Mouse (Mus musculus) MEL (cell line): Measurements from ENCODE around the gene Itln1. TPM values are rescaled to one million over a fixed set of nuclear protein-coding genes. Genes with fewer than 3 reads are reported as not detected.

ENCODE experiments used
- DNase-seq: peaks from one replicate; pipeline ENCODE4 v3.0.0; 2011; ENCODE audit warnings: low read depth, low spot score
- H3K27ac ChIP-seq: 2 replicates; pipeline ENCODE4 v1.5.1; 2012; ENCODE audit warnings: low read depth, mild to moderate bottlenecking, control low read depth, low read length, moderate library complexity; ENCODE audit not compliant: control insufficient read depth
- H3K27me3 ChIP-seq, 2 experiments: fragments of 150-350 bp in 1 of 2; sonication (generic) in 1 of 2; 2 replicates each; pipeline ENCODE4 v1.6.1; 2012; ENCODE audit warnings: low read length in 2 of 2, mild to moderate bottlenecking in 2 of 2, improper control_type of control experiment in 1 of 2, moderate library complexity in 1 of 2; ENCODE audit not compliant: insufficient read depth in 2 of 2, control insufficient read depth in 1 of 2
- H3K36me3 ChIP-seq, 2 experiments: 2 replicates each; pipeline ENCODE4 v1.6.1; 2012 to 2014; ENCODE audit warnings: low read length in 2 of 2, improper control_type of control experiment in 1 of 2, inconsistent platforms in 1 of 2, mild to moderate bottlenecking in 1 of 2; ENCODE audit not compliant: insufficient read depth in 2 of 2, control insufficient read depth in 1 of 2
- H3K4me1 ChIP-seq, 2 experiments: fragments of 150-350 bp in 1 of 2; sonication (generic) in 1 of 2; 2 replicates each; pipeline ENCODE4 v1.6.1; 2012; ENCODE audit warnings: low read length in 2 of 2, improper control_type of control experiment in 1 of 2, mild to moderate bottlenecking in 1 of 2; ENCODE audit not compliant: insufficient read depth in 2 of 2, control insufficient read depth in 1 of 2
- H3K4me3 ChIP-seq, 2 experiments: fragments of 150-350 bp in 1 of 2; sonication (generic) in 1 of 2; 2 replicates each; pipeline ENCODE4 v1.5.1; 2012; ENCODE audit warnings: low read depth in 2 of 2, low read length in 2 of 2, mild to moderate bottlenecking in 2 of 2, moderate library complexity in 2 of 2, control low read depth in 1 of 2, improper control_type of control experiment in 1 of 2; ENCODE audit not compliant: control insufficient read depth in 1 of 2, insufficient read depth in 1 of 2
- H3K79me2 ChIP-seq: 2 replicates; pipeline ENCODE4 v1.6.1; 2012; ENCODE audit warnings: mild to moderate bottlenecking, low read length, moderate library complexity; ENCODE audit not compliant: control insufficient read depth, poor library complexity, insufficient read depth
- H3K9ac ChIP-seq: 2 replicates; pipeline ENCODE4 v1.6.1; 2012; ENCODE audit warnings: low read depth, mild to moderate bottlenecking, control low read depth, low read length, moderate library complexity; ENCODE audit not compliant: control insufficient read depth, poor library complexity, severe bottlenecking
- H3K9me3 ChIP-seq: fragments of 150-350 bp; sonication (generic); replicated peaks from 2 replicates; pipeline ENCODE4 v1.6.1; 2012; ENCODE audit warnings: mild to moderate bottlenecking, low read length, improper control_type of control experiment, moderate library complexity; ENCODE audit not compliant: insufficient read depth
- CHD1 ChIP-seq: IDR thresholded peaks from 2 replicates; pipeline ENCODE4 v1.6.1; 2012; ENCODE audit warnings: low read depth, mild to moderate bottlenecking, inconsistent platforms, low read length, improper control_type of control experiment
- CHD2 ChIP-seq: IDR thresholded peaks from 2 replicates; pipeline ENCODE4 v1.6.1; 2011; ENCODE audit warnings: low read length, improper control_type of control experiment
- GATA1 ChIP-seq: IDR thresholded peaks from 2 replicates; pipeline ENCODE4 v1.6.1; 2011; ENCODE audit warnings: low read depth, low read length, improper control_type of control experiment
- HCFC1 ChIP-seq: IDR thresholded peaks from 2 replicates; pipeline ENCODE4 v1.6.1; 2012; ENCODE audit warnings: low read depth, mild to moderate bottlenecking, inconsistent platforms, low read length, improper control_type of control experiment, moderate library complexity
- JUND ChIP-seq: IDR thresholded peaks from 2 replicates; pipeline ENCODE4 v1.6.1; 2011; ENCODE audit warnings: low read depth, mild to moderate bottlenecking, improper control_type of control experiment, low read length
- KAT2A ChIP-seq: conservative IDR thresholded peaks from 2 replicates; pipeline ENCODE4 v1.6.1; 2012; ENCODE audit warnings: low read depth, low read length, improper control_type of control experiment, inconsistent platforms
- MYC ChIP-seq: IDR thresholded peaks from 2 replicates; pipeline ENCODE4 v1.6.1; 2011; ENCODE audit warnings: low read depth, mild to moderate bottlenecking, low read length, improper control_type of control experiment, moderate library complexity
- NELFE ChIP-seq: IDR thresholded peaks from 2 replicates; pipeline ENCODE4 v1.6.1; 2011; ENCODE audit warnings: low read depth, low read length, improper control_type of control experiment
- NRF1 ChIP-seq: IDR thresholded peaks from 2 replicates; pipeline ENCODE4 v1.6.1; 2014; ENCODE audit warnings: low read depth, mild to moderate bottlenecking, inconsistent platforms, low read length, improper control_type of control experiment, moderate library complexity; ENCODE audit not compliant: poor library complexity, insufficient read depth, severe bottlenecking
- POLR2A ChIP-seq, 2 experiments: IDR thresholded peaks; 2 replicates each; pipeline ENCODE4 v1.6.1; 2011 to 2012; ENCODE audit warnings: low read length in 2 of 2, mild to moderate bottlenecking in 2 of 2, control low read depth in 1 of 2, improper control_type of control experiment in 1 of 2, low read depth in 1 of 2, moderate library complexity in 1 of 2; ENCODE audit not compliant: control insufficient read depth in 1 of 2, insufficient read depth in 1 of 2, poor library complexity in 1 of 2
- POLR2AphosphoS5 ChIP-seq: IDR thresholded peaks from 2 replicates; pipeline ENCODE4 v1.6.1; 2012; ENCODE audit warnings: low read depth, borderline replicate concordance, mild to moderate bottlenecking, inconsistent platforms, low read length, moderate library complexity, mixed read lengths
- RAD21 ChIP-seq: IDR thresholded peaks from 2 replicates; pipeline ENCODE4 v1.6.1; 2011; ENCODE audit warnings: mild to moderate bottlenecking, low read depth, low read length, improper control_type of control experiment
- RCOR1 ChIP-seq: IDR thresholded peaks from 2 replicates; pipeline ENCODE4 v1.6.1; 2012; ENCODE audit warnings: low read depth, mild to moderate bottlenecking, inconsistent platforms, low read length, improper control_type of control experiment
- SIN3A ChIP-seq: IDR thresholded peaks from 2 replicates; pipeline ENCODE4 v1.6.1; 2012; ENCODE audit warnings: low read length, improper control_type of control experiment, inconsistent platforms
- TAL1 ChIP-seq: IDR thresholded peaks from 2 replicates; pipeline ENCODE4 v1.6.1; 2012; ENCODE audit warnings: mild to moderate bottlenecking, inconsistent platforms, low read length, moderate library complexity, mixed read lengths
- UBTF ChIP-seq: IDR thresholded peaks from 2 replicates; pipeline ENCODE4 v1.6.1; 2012; ENCODE audit warnings: low read depth, mild to moderate bottlenecking, inconsistent platforms, low read length, improper control_type of control experiment, moderate library complexity, borderline replicate concordance; ENCODE audit not compliant: insufficient read depth
- USF1 ChIP-seq: IDR thresholded peaks from 2 replicates; pipeline ENCODE4 v1.6.1; 2014; ENCODE audit warnings: low read depth, mild to moderate bottlenecking, inconsistent platforms, low read length, improper control_type of control experiment, moderate library complexity
- USF2 ChIP-seq, 2 experiments: IDR thresholded peaks; 2 replicates each; pipeline ENCODE4 v1.6.1; 2011 to 2012; ENCODE audit warnings: improper control_type of control experiment in 2 of 2, low read length in 2 of 2, borderline replicate concordance in 1 of 2, inconsistent platforms in 1 of 2, low read depth in 1 of 2, mild to moderate bottlenecking in 1 of 2; ENCODE audit not compliant: insufficient read depth in 1 of 2
- ZKSCAN1 ChIP-seq: IDR thresholded peaks from 2 replicates; pipeline ENCODE4 v1.6.1; 2012; ENCODE audit warnings: low read depth, mild to moderate bottlenecking, inconsistent platforms, low read length, improper control_type of control experiment, moderate library complexity
- ZNF384 ChIP-seq: IDR thresholded peaks from 2 replicates; pipeline ENCODE4 v1.6.1; 2012; ENCODE audit warnings: low read depth, mild to moderate bottlenecking, inconsistent platforms, low read length, improper control_type of control experiment
- polyA plus RNA-seq, 2 experiments: library from polyadenylated mRNA; stranded (reverse) in 1 of 2; unstranded in 1 of 2; fragments of >175 nt in 1 of 2; fragments of >200 nt in 1 of 2; gene quantifications; 2 replicates each; pipeline versions ENCODE4 v1.2.1 to v1.2.4; 2012; ENCODE audit warnings: low replicate concordance in 2 of 2, low read depth in 1 of 2; ENCODE audit not compliant: insufficient read length in 2 of 2, insufficient read depth in 1 of 2, missing spikeins in 1 of 2
- total RNA-seq: library from RNA; depleted of rRNA; stranded (reverse); fragments of 300-350 nt; gene quantifications from 2 replicates; pipeline ENCODE4 v1.2.3, GENCODE M21; 2012

Gene Itln1
- total and polyA plus RNA-seq, 3 experiments, result not detected

GRCm38 (mm10) chr1:171564247-171564646 lies 29.2 kb upstream of the Itln1 start (continued):
- TF ChIP-seq UBTF (no peak), NRF1 (no peak)

DNA sequence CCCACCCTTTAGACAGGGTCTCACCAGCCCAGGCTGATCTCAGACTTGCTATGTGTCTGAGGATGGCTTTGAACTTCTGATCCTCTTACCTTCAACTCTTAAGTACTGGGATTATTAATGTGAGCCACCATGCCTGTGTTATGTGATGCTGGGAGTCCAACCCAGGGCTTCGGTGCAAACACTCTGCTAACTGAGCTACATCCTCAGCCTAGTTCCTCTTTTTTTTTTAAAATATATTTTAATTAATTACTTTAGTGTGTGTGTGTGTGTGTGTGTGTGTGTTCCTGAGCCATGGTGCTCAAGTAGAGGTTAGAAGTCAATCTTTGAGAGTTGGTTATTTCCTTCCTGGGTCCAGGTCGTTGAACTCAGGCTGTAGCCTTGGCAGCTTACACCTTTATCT lies 27.9 kb upstream of the Itln1 start:
- TF ChIP-seq USF1 (0 out of 2 replicates have a peak, but pooled peaks have one; percentile 15), JUND (no peak), MYC (no peak), POLR2A (IDR thresholded peaks at IDR 0.05; ENCODE audit: control insufficient read depth in 1 of 2, insufficient read depth in 1 of 2, low read depth in 1 of 2, low read length in 2 of 2, poor library complexity in 1 of 2) (no peak), GATA1 (no peak), ZNF384 (peak; percentile 62; the same call in 1 of the 2 replicates), CHD2 (no peak), RCOR1 (no peak), RAD21 (no peak), KAT2A (no peak), ZKSCAN1 (no peak)
- TF ChIP-seq, all 39 proteins: peak for 2
- no peaks in the 10 kb centered on the region for H3K36me3 ChIP-seq
- DNase-seq, result peak; percentile 46
- H3K79me2 ChIP-seq, result no peaks in the 10 kb centered on the region
- H3K4me3 ChIP-seq, result no peak overlapping the region
- H3K27ac ChIP-seq, result no peak overlapping the region
- no peaks in the 10 kb centered on the region for H3K4me1 ChIP-seq
- no peaks in the 10 kb centered on the region for H3K27me3 ChIP-seq
- H3K9me3 ChIP-seq, result no peaks in the 10 kb centered on the region
- H3K9ac ChIP-seq, result no peak overlapping the region

DNA sequence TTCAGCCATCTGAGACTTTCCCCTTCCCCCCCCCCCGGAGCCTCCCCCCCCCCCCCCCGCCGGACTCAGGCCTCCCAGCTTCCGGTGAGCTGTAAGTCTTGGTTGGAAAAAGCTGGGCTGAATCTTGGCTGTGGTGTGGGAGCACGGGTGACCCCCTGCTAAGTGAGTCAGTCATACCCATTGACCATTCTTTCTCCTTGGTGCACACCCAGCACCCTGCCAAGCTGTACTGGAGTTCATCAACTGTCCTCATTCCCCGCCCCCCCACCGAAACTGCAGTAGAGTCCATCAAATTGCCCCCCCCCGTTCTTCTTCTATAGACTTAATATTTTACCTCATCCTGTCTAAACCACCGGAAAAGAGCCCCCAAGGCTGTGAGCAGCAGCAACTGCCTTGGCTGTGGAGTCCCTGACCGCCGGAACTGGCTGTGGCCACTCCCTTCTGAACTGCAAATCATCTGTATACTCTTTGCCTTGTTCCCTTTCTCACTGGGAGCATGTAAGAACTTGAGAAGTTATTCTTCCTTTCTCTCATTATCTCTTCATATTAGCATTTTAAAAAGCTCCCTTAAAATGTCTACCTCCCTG lies 26.6 kb upstream of the Itln1 start:
- Histone ChIP-seq H3K9me3 (no peaks in the 10 kb centered on the region), H3K27me3 (no peaks in the 10 kb centered on the region), H3K27ac (no peak overlapping the region)
- DNase-seq, result no peak
- TF ChIP-seq POLR2AphosphoS5 (no peak), RCOR1 (no peak), CHD1 (no peak), USF2 (IDR thresholded peaks at IDR 0.05; ENCODE audit: borderline replicate concordance in 1 of 2, insufficient read depth in 1 of 2, low read depth in 1 of 2, low read length in 2 of 2) (no peak), TAL1 (no peak), SIN3A (no peak), NELFE (no peak), HCFC1 (no peak)
- TF ChIP-seq, all 39 proteins: peak for 0
- H3K9ac ChIP-seq, result no peak overlapping the region
- no peaks in the 10 kb centered on the region for H3K79me2 ChIP-seq
- H3K4me1 ChIP-seq, result no peaks in the 10 kb centered on the region
- no peaks in the 10 kb centered on the region for H3K36me3 ChIP-seq
- no peak overlapping the region for H3K4me3 ChIP-seq
